Mouse (Mus musculus) neural tube, embryonic 12.5 days (tissue): ENCODE measurements at regions not wholly inside any gene's neighbourhood (a gene's known extent, or its start where the extent isn't known, plus 50 kb on each side); places are given as distances from the start of the nearest gene placed in this dataset.

ENCODE experiments used
- ATAC-seq: fragments of 200-750 bp; cut with Nextera tagmentation; 2 replicates; pipeline ENCODE4 v1.8.0; 2017; ENCODE audit warnings: low read depth, mild to moderate bottlenecking, moderate TSS enrichment, moderate library complexity; ENCODE audit not compliant: low FRiP score
- H3K27ac ChIP-seq: fragments of 300-500 bp; sonication (generic); 2 replicates; pipeline ENCODE4 v1.5.1; 2016
- H3K27me3 ChIP-seq: fragments of 300-500 bp; sonication (generic); replicated peaks from 2 replicates; pipeline ENCODE4 v1.6.1; 2016; ENCODE audit warnings: mild to moderate bottlenecking
- H3K36me3 ChIP-seq: fragments of 300-500 bp; sonication (generic); 2 replicates; pipeline ENCODE4 v1.6.1; 2016; ENCODE audit warnings: mild to moderate bottlenecking
- H3K4me1 ChIP-seq: fragments of 300-500 bp; sonication (generic); 2 replicates; pipeline ENCODE4 v1.6.1; 2016
- H3K4me2 ChIP-seq: fragments of 300-500 bp; sonication (generic); replicated peaks from 2 replicates; pipeline ENCODE4 v1.6.1; 2016; ENCODE audit warnings: mild to moderate bottlenecking
- H3K4me3 ChIP-seq: fragments of 300-500 bp; sonication (generic); 2 replicates; pipeline ENCODE4 v1.5.1; 2016
- H3K9ac ChIP-seq: fragments of 300-500 bp; sonication (generic); 2 replicates; pipeline ENCODE4 v1.6.1; 2016; ENCODE audit warnings: mild to moderate bottlenecking
- H3K9me3 ChIP-seq: fragments of 300-500 bp; sonication (generic); 2 replicates; pipeline ENCODE4 v1.6.1; 2016; ENCODE audit warnings: mild to moderate bottlenecking
- WGBS: fragments of 180-500 bp; shearing (Covaris S2); methylation state at CpG from one replicate; pipeline ENCODE4 v1.1.7; 2016; 5-methylcytosine and 5-hydroxymethylcytosine counted together

- H3K4me2 ChIP-seq = no peak overlapping the region
- no peak for ATAC-seq
- peaks cover 7% of the 10 kb centered on the region for H3K9me3 ChIP-seq
- 36% methylated on average over 1 of the region's 1 CpGs for WGBS
- H3K27ac ChIP-seq = no peak overlapping the region
- no peak overlapping the region for H3K9ac ChIP-seq
- H3K4me3 ChIP-seq = no peak overlapping the region
- no peaks in the 10 kb centered on the region for H3K4me1 ChIP-seq
- H3K27me3 ChIP-seq = no peaks in the 10 kb centered on the region
- H3K36me3 ChIP-seq = no peaks in the 10 kb centered on the region
Measured at GRCm38 (mm10) chr4:45695239-45695638, 103.6 kb upstream of the Aldh1b1 start.

GRCm38 (mm10) chr4:45689991-45690916, 108.6 kb upstream of the Aldh1b1 start:
- Histone ChIP-seq H3K4me2 (no peak overlapping the region), H3K9me3 (peaks cover 7% of the 10 kb centered on the region), H3K4me3 (no peak overlapping the region), H3K9ac (0 out of 2 replicates have a peak overlapping the region, but pooled peaks have one; percentile 22), H3K27me3 (no peaks in the 10 kb centered on the region), H3K4me1 (peaks cover 8% of the 10 kb centered on the region; the same call in 1 of the 2 replicates), H3K27ac (no peak overlapping the region), H3K36me3 (no peaks in the 10 kb centered on the region)
- no peak for ATAC-seq
- 69% methylated on average over 12 of the region's 12 CpGs for WGBS

- H3K9me3 ChIP-seq = peaks cover 7% of the 10 kb centered on the region
- H3K27me3 ChIP-seq = no peaks in the 10 kb centered on the region
- H3K4me3 ChIP-seq = no peak overlapping the region
- H3K27ac ChIP-seq = no peak overlapping the region
- H3K4me2 ChIP-seq = no peak overlapping the region
- H3K36me3 ChIP-seq = no peaks in the 10 kb centered on the region
- 0 out of 2 replicates have a peak overlapping the region, but pooled peaks have one; percentile 22 for H3K9ac ChIP-seq
- H3K4me1 ChIP-seq = peaks cover 8% of the 10 kb centered on the region; the same call in 1 of the 2 replicates
- 26% methylated on average over 5 of the region's 5 CpGs for WGBS
- no peak for ATAC-seq
Measured at GRCm38 (mm10) chr4:45689572-45689971, 109.2 kb upstream of the Aldh1b1 start.

GRCm38 (mm10) chr4:45688233-45688632, 110.6 kb upstream of the Aldh1b1 start:
- Histone ChIP-seq H3K9me3 (peaks cover 7% of the 10 kb centered on the region), H3K4me1 (peaks cover 8% of the 10 kb centered on the region; the same call in 1 of the 2 replicates), H3K9ac (no peak overlapping the region), H3K27ac (no peak overlapping the region), H3K4me2 (no peak overlapping the region), H3K4me3 (no peak overlapping the region), H3K36me3 (no peaks in the 10 kb centered on the region), H3K27me3 (no peaks in the 10 kb centered on the region)
- 60% methylated on average over 7 of the region's 7 CpGs for WGBS
- ATAC-seq = no peak

- ATAC-seq = no peak
- WGBS = 91% methylated on average over 3 of the region's 3 CpGs
- Histone ChIP-seq H3K27ac (no peak overlapping the region), H3K4me3 (no peak overlapping the region), H3K9ac (no peak overlapping the region), H3K36me3 (no peaks in the 10 kb centered on the region), H3K4me2 (no peak overlapping the region), H3K27me3 (no peaks in the 10 kb centered on the region), H3K4me1 (peaks cover 6% of the 10 kb centered on the region; the same call in 1 of the 2 replicates), H3K9me3 (no peaks in the 10 kb centered on the region)
Measured at GRCm38 (mm10) chr4:45685031-45685430, 113.8 kb upstream of the Aldh1b1 start.

GRCm38 (mm10) chr4:45683205-45683604, 115.6 kb upstream of the Aldh1b1 start:
- no peaks in the 10 kb centered on the region for H3K9me3 ChIP-seq
- H3K4me2 ChIP-seq = no peak overlapping the region
- H3K9ac ChIP-seq = no peak overlapping the region
- 68% methylated on average over 3 of the region's 3 CpGs for WGBS
- no peak overlapping the region for H3K4me3 ChIP-seq
- no peak overlapping the region for H3K27ac ChIP-seq
- no peaks in the 10 kb centered on the region for H3K27me3 ChIP-seq
- no peak for ATAC-seq
- no peaks in the 10 kb centered on the region for H3K36me3 ChIP-seq
- no peaks in the 10 kb centered on the region for H3K4me1 ChIP-seq

GRCm38 (mm10) chr4:45682746-45683145, 116.1 kb upstream of the Aldh1b1 start:
- Histone ChIP-seq H3K27ac (no peak overlapping the region), H3K9ac (no peak overlapping the region), H3K9me3 (no peaks in the 10 kb centered on the region), H3K4me2 (no peak overlapping the region), H3K4me3 (no peak overlapping the region), H3K36me3 (no peaks in the 10 kb centered on the region), H3K4me1 (no peaks in the 10 kb centered on the region), H3K27me3 (no peaks in the 10 kb centered on the region)
- no peak for ATAC-seq
- 92% methylated on average over 8 of the region's 8 CpGs for WGBS

GRCm38 (mm10) chr4:45676137-45676536, 122.7 kb upstream of the Aldh1b1 start:
- ATAC-seq = no peak
- H3K36me3 ChIP-seq = no peaks in the 10 kb centered on the region
- peaks cover 18% of the 10 kb centered on the region for H3K4me1 ChIP-seq
- H3K4me3 ChIP-seq = no peak overlapping the region
- no peaks in the 10 kb centered on the region for H3K27me3 ChIP-seq
- no peak overlapping the region for H3K9ac ChIP-seq
- H3K9me3 ChIP-seq = no peaks in the 10 kb centered on the region
- no peak overlapping the region for H3K27ac ChIP-seq
- H3K4me2 ChIP-seq = no peak overlapping the region
- 81% methylated on average over 6 of the region's 6 CpGs for WGBS

- Histone ChIP-seq H3K4me3 (no peak overlapping the region), H3K4me1 (peaks cover 18% of the 10 kb centered on the region), H3K4me2 (no peak overlapping the region), H3K27me3 (no peaks in the 10 kb centered on the region), H3K9me3 (no peaks in the 10 kb centered on the region), H3K9ac (no peak overlapping the region), H3K27ac (no peak overlapping the region), H3K36me3 (no peaks in the 10 kb centered on the region)
- WGBS = 92% methylated on average over 10 of the region's 10 CpGs
- ATAC-seq = no peak
Measured at GRCm38 (mm10) chr4:45674291-45674690, 124.5 kb upstream of the Aldh1b1 start.

- Histone ChIP-seq H3K36me3 (no peaks in the 10 kb centered on the region), H3K4me2 (no peak overlapping the region), H3K4me1 (peaks cover 18% of the 10 kb centered on the region), H3K9ac (no peak overlapping the region), H3K9me3 (no peaks in the 10 kb centered on the region), H3K4me3 (no peak overlapping the region), H3K27ac (no peak overlapping the region), H3K27me3 (no peaks in the 10 kb centered on the region)
- WGBS = 62% methylated on average over 16 of the region's 16 CpGs
- ATAC-seq = no peak
Measured at GRCm38 (mm10) chr4:45673081-45673819, 125.6 kb upstream of the Aldh1b1 start.

- H3K27me3 ChIP-seq = no peaks in the 10 kb centered on the region
- H3K9me3 ChIP-seq = no peaks in the 10 kb centered on the region
- no peak overlapping the region for H3K4me3 ChIP-seq
- H3K36me3 ChIP-seq = no peaks in the 10 kb centered on the region
- peak overlapping the region; percentile 7; the same call in 1 of the 2 replicates for H3K4me2 ChIP-seq
- peak; percentile 48; the same call in 1 of the 2 replicates for ATAC-seq
- H3K27ac ChIP-seq = no peak overlapping the region
- H3K4me1 ChIP-seq = peaks cover 18% of the 10 kb centered on the region
- WGBS = 28% methylated on average over 16 of the region's 16 CpGs
- H3K9ac ChIP-seq = no peak overlapping the region
Measured at GRCm38 (mm10) chr4:45672262-45673076, 126.4 kb upstream of the Aldh1b1 start.

GRCm38 (mm10) chr4:45664372-45664771, 132.1 kb upstream of the Shb start:
- Histone ChIP-seq H3K36me3 (no peaks in the 10 kb centered on the region), H3K9ac (no peak overlapping the region), H3K27me3 (no peaks in the 10 kb centered on the region), H3K27ac (no peak overlapping the region), H3K9me3 (no peaks in the 10 kb centered on the region), H3K4me2 (no peak overlapping the region), H3K4me1 (no peaks in the 10 kb centered on the region), H3K4me3 (no peak overlapping the region)
- 88% methylated on average over 8 of the region's 8 CpGs for WGBS
- ATAC-seq = no peak
